Mouse (Mus musculus) lung, adult 2 months (tissue): Measurements from ENCODE around the gene Cd247. TPM values are rescaled to one million over a fixed set of nuclear protein-coding genes. Genes with fewer than 3 reads are reported as not detected.

Experiments used
- DNase-seq: peaks from one replicate; pipeline ENCODE4 v3.0.0; 2022
- H3K4me1 ChIP-seq: fragments of 200-500 bp; 2 replicates; pipeline ENCODE4 v1.6.1; 2011; ENCODE audit warnings: low read length; ENCODE audit not compliant: control insufficient read depth, insufficient read depth
- H3K4me3 ChIP-seq: fragments of 200-500 bp; replicated peaks from 2 replicates; pipeline ENCODE3; 2011; ENCODE audit warnings: low read depth, mild to moderate bottlenecking, control low read depth, low read length; ENCODE audit errors: extremely low read depth
- CTCF ChIP-seq: fragments of 200-500 bp; IDR thresholded peaks from 2 replicates; pipeline ENCODE4 v1.5.1; 2011; ENCODE audit warnings: mild to moderate bottlenecking, low read length, control low read depth; ENCODE audit not compliant: insufficient read depth
- POLR2A ChIP-seq: fragments of 200-500 bp; IDR thresholded peaks from 2 replicates; pipeline ENCODE4 v1.6.1; 2011; ENCODE audit warnings: low read depth, mild to moderate bottlenecking, control low read depth, low read length, borderline replicate concordance; ENCODE audit errors: extremely low read depth
- WGBS: fragments of 180-500 bp; shearing (Covaris S2); methylation state at CpG from one replicate; pipeline ENCODE4 v1.1.7; 2018; 5-methylcytosine and 5-hydroxymethylcytosine counted together
- polyA plus RNA-seq: library from polyadenylated mRNA; depleted of rRNA; stranded (reverse); fragments of >200 nt; gene quantifications from 2 replicates; pipeline ENCODE4 v1.2.3, GENCODE M21; 2012

Gene Cd247
- polyA plus RNA-seq, 1 experiment: 10.7 TPM

DNA sequence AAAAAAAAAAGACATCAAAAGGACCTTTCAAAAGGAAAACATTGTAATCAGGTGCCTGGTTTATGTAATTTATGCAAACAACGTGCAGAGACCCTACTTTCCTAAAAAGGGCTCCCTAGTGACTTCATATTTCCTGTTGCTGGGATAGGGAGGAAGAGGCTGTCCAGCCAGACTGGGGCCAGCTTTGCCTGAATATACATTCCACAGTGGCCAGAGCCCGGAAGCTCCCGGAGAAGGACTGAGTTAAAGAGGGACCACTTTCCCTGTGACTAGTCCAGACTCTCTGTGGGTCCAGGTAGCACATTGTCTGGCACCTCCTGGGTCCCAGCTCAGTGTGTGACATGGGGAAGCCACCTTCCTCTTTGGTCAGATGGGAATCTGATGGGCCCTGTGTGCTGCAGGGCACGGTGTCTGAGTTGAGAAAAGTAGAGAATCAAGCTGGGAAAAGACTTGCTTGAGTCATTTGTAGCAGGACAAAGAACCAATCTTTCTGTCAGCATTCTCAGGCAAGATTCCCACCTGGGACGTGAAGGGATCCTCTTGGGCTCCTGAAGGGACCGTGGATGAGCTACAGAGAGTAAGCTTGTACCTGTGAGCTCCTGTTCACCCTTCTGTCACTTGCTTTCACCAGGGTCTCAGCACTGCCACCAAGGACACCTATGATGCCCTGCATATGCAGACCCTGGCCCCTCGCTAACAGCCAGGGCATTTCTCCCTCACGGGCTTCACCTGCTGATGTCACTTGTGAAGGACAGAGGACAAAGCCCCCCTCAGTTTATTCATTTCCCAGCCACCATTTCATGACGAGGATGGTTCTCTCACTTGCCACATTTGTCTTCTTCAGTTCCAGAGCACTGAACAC lies 72.1 kb downstream of the Cd247 start:
- TF ChIP-seq POLR2A: no peak
- TF ChIP-seq CTCF: no peak
- Histone ChIP-seq H3K4me1 (peaks cover under 1% of the 10 kb centered on the region; the same call in 1 of the 2 replicates), H3K4me3 (no peak overlapping the region)
- DNase-seq: no peak
- 59% methylated on average over 9 of the region's 9 CpGs for WGBS

DNA sequence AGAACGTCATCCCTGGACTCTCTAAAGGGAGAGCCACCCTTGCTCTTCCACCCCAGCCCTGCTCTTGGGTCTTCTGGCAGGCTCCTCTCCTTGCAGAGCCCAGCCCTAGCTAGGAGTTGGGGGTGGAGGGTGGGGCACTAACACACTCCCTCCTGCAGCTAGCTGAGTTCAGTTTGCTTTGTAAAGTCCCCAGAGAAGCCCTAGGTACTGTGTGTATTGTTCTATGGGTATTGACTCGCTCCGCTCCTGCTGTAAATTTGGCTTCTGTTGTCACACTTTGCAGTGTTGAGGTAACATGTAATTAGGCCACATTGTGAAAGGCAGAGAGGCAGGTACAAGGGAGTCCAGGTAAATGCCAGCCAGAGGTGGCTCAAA lies 72.7 kb downstream of the Cd247 start:
- WGBS: 85% methylated on average over 3 of the region's 3 CpGs
- H3K4me1 ChIP-seq: no peaks in the 10 kb centered on the region
- H3K4me3 ChIP-seq: no peak overlapping the region
- no peak for TF ChIP-seq CTCF
- TF ChIP-seq POLR2A: no peak
- no peak for DNase-seq

GRCm38 (mm10) chr1:165862059-165862458 lies 73.6 kb downstream of the Cd247 start:
- H3K4me3 ChIP-seq: no peak overlapping the region
- H3K4me1 ChIP-seq: no peaks in the 10 kb centered on the region
- WGBS: 72% methylated on average over 7 of the region's 7 CpGs
- no peak for TF ChIP-seq POLR2A
- no peak for TF ChIP-seq CTCF
- DNase-seq: no peak

- WGBS: 58% methylated on average over 14 of the region's 14 CpGs
- DNase-seq: no peak
- no peak overlapping the region for H3K4me3 ChIP-seq
Measured at GRCm38 (mm10) chr1:165864864-165865795, 76.6 kb downstream of the Cd247 start.

DNA sequence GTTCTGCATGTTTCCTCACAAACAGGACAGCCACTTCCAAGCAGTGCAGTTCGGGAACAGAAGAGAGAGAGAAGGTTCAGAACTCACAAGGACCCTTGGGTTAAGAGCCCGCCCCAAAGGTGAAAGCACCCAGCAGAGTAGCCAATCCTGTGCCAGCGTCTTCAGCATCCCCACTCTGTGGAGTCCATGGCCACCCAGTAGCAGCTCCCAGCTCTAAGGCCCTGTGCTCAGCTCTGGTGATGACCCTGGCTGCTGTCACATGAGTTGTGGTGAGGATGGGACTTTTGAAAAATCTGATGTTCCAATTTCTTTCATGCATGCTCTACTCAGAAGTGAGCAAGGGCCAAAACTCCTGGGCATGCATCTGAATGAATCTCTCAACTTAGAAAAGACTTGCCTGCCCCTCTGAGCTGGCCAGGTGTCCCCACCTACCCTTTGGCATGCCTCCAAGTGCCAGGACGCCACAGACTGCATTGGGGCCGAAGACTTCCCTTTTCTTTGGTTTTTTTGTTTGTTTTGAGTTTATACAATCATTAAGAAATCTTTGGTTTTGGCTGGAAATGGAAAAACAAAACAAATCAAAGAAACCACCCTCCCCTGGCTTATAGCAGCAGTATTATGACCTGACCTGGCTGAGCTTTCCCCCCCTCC lies 78.3 kb downstream of the Cd247 start:
- whole genome bisulfite sequencing: 57% methylated on average over 5 of the region's 5 CpGs
- H3K4me1 ChIP-seq: no peaks in the 10 kb centered on the region
- H3K4me3 ChIP-seq: no peak overlapping the region
- no peak for TF ChIP-seq POLR2A
- TF ChIP-seq CTCF: no peak
- no peak for DNase-seq

More at GRCm38 (mm10) chr1:165864864-165865795, 76.6 kb downstream of the Cd247 start:
- no peaks in the 10 kb centered on the region for H3K4me1 ChIP-seq
- no peak for TF ChIP-seq CTCF

DNA sequence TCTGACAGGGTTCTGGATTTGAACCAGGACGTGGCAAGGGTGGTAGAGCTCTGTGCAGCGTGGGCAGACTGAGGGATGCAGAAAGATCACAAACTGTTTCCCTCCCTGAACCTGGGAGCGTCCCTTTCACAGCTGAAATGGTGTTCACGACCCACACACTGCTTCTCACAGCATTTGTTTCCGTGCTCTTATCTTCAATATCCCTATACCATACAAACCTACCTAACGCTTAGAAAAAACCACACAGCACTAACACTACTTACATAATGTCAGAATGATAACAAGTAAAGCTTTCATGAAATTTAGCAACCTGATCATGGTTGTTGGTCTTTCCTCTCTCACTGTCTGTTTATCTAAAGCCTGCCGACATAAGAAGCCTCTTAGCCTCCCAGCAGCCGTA lies 80.2 kb downstream of the Cd247 start:
- TF ChIP-seq POLR2A: no peak
- Histone ChIP-seq H3K4me1 (no peaks in the 10 kb centered on the region), H3K4me3 (no peak overlapping the region)
- no peak for DNase-seq
- 80% methylated on average over 8 of the region's 8 CpGs for WGBS

- 52% methylated on average over 8 of the region's 8 CpGs for WGBS
- no peak overlapping the region for H3K4me3 ChIP-seq
- TF ChIP-seq POLR2A (no peak; the same call in 1 of the 2 replicates), CTCF (no peak)
- DNase-seq: peak; percentile 30
- H3K4me1 ChIP-seq: no peaks in the 10 kb centered on the region
Measured at GRCm38 (mm10) chr1:165874645-165875044, 86.2 kb downstream of the Cd247 start.

GRCm38 (mm10) chr1:165875520-165876284 lies 87.2 kb downstream of the Cd247 start:
- TF ChIP-seq CTCF: no peak
- TF ChIP-seq POLR2A: no peak
- DNase-seq: no peak
- WGBS: 63% methylated on average over 6 of the region's 6 CpGs
- no peaks in the 10 kb centered on the region for H3K4me1 ChIP-seq
- H3K4me3 ChIP-seq: no peak overlapping the region

GRCm38 (mm10) chr1:165878751-165879150 lies 90.3 kb downstream of the Cd247 start:
- TF ChIP-seq POLR2A (no peak), CTCF (no peak)
- DNase-seq: no peak
- WGBS: 99% methylated on average over 2 of the region's 2 CpGs

More at GRCm38 (mm10) chr1:165878751-165879150, 90.3 kb downstream of the Cd247 start:
- H3K4me3 ChIP-seq: no peak overlapping the region
- H3K4me1 ChIP-seq: no peaks in the 10 kb centered on the region
